Mouse (Mus musculus): ENCODE results near the gene Fam3b. TPM values are rescaled to one million over a fixed set of nuclear protein-coding genes. Genes with fewer than 3 reads are reported as not detected.
A peak's percentile ranks its signal among the peaks of the same experiment; 100 is the strongest.

The Fam3b gene
- polyA plus RNA-seq, 1 experiment from 2014 or later, result 50.6 TPM

- 67% methylated on average over 3 of the region's 3 CpGs for WGBS
- TF ChIP-seq CTCF (IDR thresholded peaks at IDR 0.05; ENCODE audit: low read depth), result peak; percentile 40
- TF ChIP-seq EP300 (optimal IDR thresholded peaks at IDR 0.05), result no peak
- ATAC-seq (ENCODE audit: low FRiP score, low TSS enrichment) (no peak), DNase-seq (ENCODE audit: low spot score) (no peak)
- Histone ChIP-seq H3K36me3 (ENCODE audit: control insufficient read depth, insufficient read depth, low read length) (no peaks in the 10 kb centered on the region), H3K4me3 (ENCODE audit: low read depth, low read length) (no peak overlapping the region), H3K4me1 (replicated peaks; ENCODE audit: control insufficient read depth, insufficient read depth) (0 out of 2 replicates have a peak, but pooled peaks cover 3% of the 10 kb centered on the region), H3K9ac (ENCODE audit: low read length) (no peak overlapping the region), H3K27me3 (ENCODE audit: control insufficient read depth, insufficient read depth, low read length) (no peaks in the 10 kb centered on the region), H3K9me3 (ENCODE audit: control insufficient read depth, low read length) (no peaks in the 10 kb centered on the region), H3K4me2 (replicated peaks; ENCODE audit: low read depth) (no peak overlapping the region), H3K27ac (replicated peaks) (no peak overlapping the region)
Measured at GRCm38 (mm10) chr16:97516341-97516740, 1.7 kb upstream of the Fam3b start.

- H3K27me3 ChIP-seq (ENCODE audit: control insufficient read depth, insufficient read depth, low read length), result no peaks in the 10 kb centered on the region
- TF ChIP-seq CTCF (IDR thresholded peaks at IDR 0.05; ENCODE audit: low read depth), result peak; percentile 45
- no peak for TF ChIP-seq EP300 (optimal IDR thresholded peaks at IDR 0.05)
- ATAC-seq (ENCODE audit: low FRiP score, low TSS enrichment), result peak; percentile 50
- no peak overlapping the region for H3K9ac ChIP-seq (ENCODE audit: low read length)
- H3K4me1 ChIP-seq (replicated peaks; ENCODE audit: control insufficient read depth, insufficient read depth), result 0 out of 2 replicates have a peak, but pooled peaks cover 3% of the 10 kb centered on the region
- H3K9me3 ChIP-seq (ENCODE audit: control insufficient read depth, low read length), result no peaks in the 10 kb centered on the region
- 0 out of 2 replicates have a peak overlapping the region, but pooled peaks have one; percentile 58 for H3K27ac ChIP-seq (replicated peaks)
- H3K4me2 ChIP-seq (replicated peaks; ENCODE audit: low read depth), result no peak overlapping the region
- no peaks in the 10 kb centered on the region for H3K36me3 ChIP-seq (ENCODE audit: control insufficient read depth, insufficient read depth, low read length)
- DNase-seq (ENCODE audit: low spot score), result peak; percentile 66
- H3K4me3 ChIP-seq (ENCODE audit: low read depth, low read length), result no peak overlapping the region
- WGBS, result 94% methylated on average over 12 of the region's 12 CpGs
Measured at GRCm38 (mm10) chr16:97512347-97512751, 2.3 kb downstream of the Fam3b start.

- H3K27me3 ChIP-seq (ENCODE audit: control insufficient read depth, insufficient read depth, low read length), result no peaks in the 10 kb centered on the region
- H3K27ac ChIP-seq (replicated peaks), result peak overlapping the region; percentile 58
- TF ChIP-seq EP300 (optimal IDR thresholded peaks at IDR 0.05) (no peak), CTCF (IDR thresholded peaks at IDR 0.05; ENCODE audit: low read depth) (no peak)
- DNase-seq (ENCODE audit: low spot score) (no peak), ATAC-seq (ENCODE audit: low FRiP score, low TSS enrichment) (no peak)
- H3K4me3 ChIP-seq (ENCODE audit: low read depth, low read length), result no peak overlapping the region
- H3K36me3 ChIP-seq (ENCODE audit: control insufficient read depth, insufficient read depth, low read length), result no peaks in the 10 kb centered on the region
- no peak overlapping the region for H3K4me2 ChIP-seq (replicated peaks; ENCODE audit: low read depth)
- H3K9ac ChIP-seq (ENCODE audit: low read length), result no peak overlapping the region
- 0 out of 2 replicates have a peak, but pooled peaks cover 3% of the 10 kb centered on the region for H3K4me1 ChIP-seq (replicated peaks; ENCODE audit: control insufficient read depth, insufficient read depth)
- H3K9me3 ChIP-seq (ENCODE audit: control insufficient read depth, low read length), result no peaks in the 10 kb centered on the region
Measured at GRCm38 (mm10) chr16:97511495-97511894, 3.1 kb downstream of the Fam3b start.

GRCm38 (mm10) chr16:97510849-97511248, 3.8 kb downstream of the Fam3b start:
- Histone ChIP-seq H3K9me3 (ENCODE audit: control insufficient read depth, low read length) (no peaks in the 10 kb centered on the region), H3K4me1 (replicated peaks; ENCODE audit: control insufficient read depth, insufficient read depth) (0 out of 2 replicates have a peak, but pooled peaks cover 3% of the 10 kb centered on the region), H3K36me3 (ENCODE audit: control insufficient read depth, insufficient read depth, low read length) (no peaks in the 10 kb centered on the region), H3K4me3 (ENCODE audit: low read depth, low read length) (no peak overlapping the region), H3K4me2 (replicated peaks; ENCODE audit: low read depth) (no peak overlapping the region), H3K9ac (ENCODE audit: low read length) (no peak overlapping the region), H3K27ac (replicated peaks) (peak overlapping the region; percentile 26; the same call in 1 of the 2 replicates), H3K27me3 (ENCODE audit: control insufficient read depth, insufficient read depth, low read length) (no peaks in the 10 kb centered on the region)
- no peak for DNase-seq (ENCODE audit: low spot score)
- TF ChIP-seq CTCF (IDR thresholded peaks at IDR 0.05; ENCODE audit: low read depth), result no peak
- TF ChIP-seq EP300 (optimal IDR thresholded peaks at IDR 0.05), result no peak
- 0 out of 2 replicates have a peak, but pooled peaks have one; percentile 28 for ATAC-seq (ENCODE audit: low FRiP score, low TSS enrichment)
- whole genome bisulfite sequencing, result 28% methylated on average over 5 of the region's 5 CpGs

GRCm38 (mm10) chr16:97507783-97508182, 6.8 kb downstream of the Fam3b start:
- H3K27me3 ChIP-seq (ENCODE audit: control insufficient read depth, insufficient read depth, low read length), result no peaks in the 10 kb centered on the region
- peak; percentile 50 for TF ChIP-seq CTCF (IDR thresholded peaks at IDR 0.05; ENCODE audit: low read depth)
- TF ChIP-seq EP300 (optimal IDR thresholded peaks at IDR 0.05), result no peak
- no peak overlapping the region for H3K4me3 ChIP-seq (ENCODE audit: low read depth, low read length)
- DNase-seq (ENCODE audit: low spot score) (no peak), ATAC-seq (ENCODE audit: low FRiP score, low TSS enrichment) (no peak)
- no peaks in the 10 kb centered on the region for H3K9me3 ChIP-seq (ENCODE audit: control insufficient read depth, low read length)
- no peaks in the 10 kb centered on the region for H3K36me3 ChIP-seq (ENCODE audit: control insufficient read depth, insufficient read depth, low read length)
- H3K9ac ChIP-seq (ENCODE audit: low read length), result no peak overlapping the region
- H3K4me1 ChIP-seq (replicated peaks; ENCODE audit: control insufficient read depth, insufficient read depth), result 0 out of 2 replicates have a peak, but pooled peaks cover 3% of the 10 kb centered on the region
- no peak overlapping the region for H3K4me2 ChIP-seq (replicated peaks; ENCODE audit: low read depth)
- H3K27ac ChIP-seq (replicated peaks), result no peak overlapping the region

DNA sequence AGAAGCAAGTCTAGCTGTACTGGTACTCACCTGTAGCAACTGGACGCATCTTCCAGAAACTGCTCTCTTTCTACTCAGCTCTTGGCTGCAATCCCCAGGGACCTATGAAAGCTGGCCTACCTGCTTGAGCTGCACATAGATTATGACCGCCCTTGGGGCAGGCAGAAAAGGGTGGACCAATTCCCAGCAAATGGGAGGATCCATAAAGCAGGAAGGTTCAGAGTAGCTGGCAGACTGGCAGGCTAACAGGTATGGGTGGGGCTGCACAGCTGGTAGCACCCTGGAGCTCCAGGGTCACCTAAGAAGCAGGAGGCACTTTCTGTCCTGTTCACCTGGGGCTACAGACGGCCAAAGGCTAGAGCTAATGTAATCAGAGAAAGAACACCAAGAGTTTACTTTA, 9.8 kb downstream of the Fam3b start:
- H3K36me3 ChIP-seq (ENCODE audit: control insufficient read depth, insufficient read depth, low read length), result no peaks in the 10 kb centered on the region
- DNase-seq (ENCODE audit: low spot score) (peak; percentile 80), ATAC-seq (ENCODE audit: low FRiP score, low TSS enrichment) (peak; percentile 91)
- peak overlapping the region; percentile 36 for H3K4me2 ChIP-seq (replicated peaks; ENCODE audit: low read depth)
- no peaks in the 10 kb centered on the region for H3K27me3 ChIP-seq (ENCODE audit: control insufficient read depth, insufficient read depth, low read length)
- 37% methylated on average over 3 of the region's 3 CpGs for WGBS
- H3K4me1 ChIP-seq (replicated peaks; ENCODE audit: control insufficient read depth, insufficient read depth), result no peaks in the 10 kb centered on the region
- H3K9ac ChIP-seq (ENCODE audit: low read length), result no peak overlapping the region
- TF ChIP-seq CTCF (IDR thresholded peaks at IDR 0.05; ENCODE audit: low read depth) (no peak), EP300 (optimal IDR thresholded peaks at IDR 0.05) (no peak)
- H3K27ac ChIP-seq (replicated peaks), result peak overlapping the region; percentile 67
- no peaks in the 10 kb centered on the region for H3K9me3 ChIP-seq (ENCODE audit: control insufficient read depth, low read length)
- H3K4me3 ChIP-seq (ENCODE audit: low read depth, low read length), result 0 out of 2 replicates have a peak overlapping the region, but pooled peaks have one; percentile 3
